Mouse (Mus musculus): ENCODE data around the gene Slc22a3.

Gene Slc22a3

DNA sequence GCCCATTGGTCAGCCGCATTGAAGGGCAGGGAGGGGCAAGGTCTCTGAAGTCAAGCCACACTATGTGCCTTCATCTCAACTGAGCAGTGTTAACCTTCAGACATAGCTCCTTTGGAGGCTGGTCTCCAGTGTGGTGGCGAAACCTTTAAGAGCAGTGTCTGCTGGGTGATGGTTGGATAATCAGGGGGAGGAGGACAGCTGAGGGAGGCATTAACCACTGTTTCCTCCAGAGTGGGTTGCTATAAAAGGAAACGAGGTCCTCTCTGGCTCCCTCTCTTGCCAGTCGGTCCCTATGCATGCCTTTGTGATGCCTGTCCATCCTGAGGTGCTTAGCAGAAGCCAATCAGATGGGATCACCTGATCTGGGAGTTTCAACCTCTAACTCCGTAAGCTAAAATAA lies 38.8 kb downstream of the Slc22a3 start:
- in situ Hi-C loops (cut with MboI), result no loop called here

- in situ Hi-C loops (cut with MboI), result no loop called here
Observed at GRCm38 (mm10) chr17:12467642-12468041, 39.9 kb downstream of the Slc22a3 start.

- in situ Hi-C loops (cut with MboI), result no loop called here
Observed at GRCm38 (mm10) chr17:12466501-12467000, 41.0 kb downstream of the Slc22a3 start.

DNA sequence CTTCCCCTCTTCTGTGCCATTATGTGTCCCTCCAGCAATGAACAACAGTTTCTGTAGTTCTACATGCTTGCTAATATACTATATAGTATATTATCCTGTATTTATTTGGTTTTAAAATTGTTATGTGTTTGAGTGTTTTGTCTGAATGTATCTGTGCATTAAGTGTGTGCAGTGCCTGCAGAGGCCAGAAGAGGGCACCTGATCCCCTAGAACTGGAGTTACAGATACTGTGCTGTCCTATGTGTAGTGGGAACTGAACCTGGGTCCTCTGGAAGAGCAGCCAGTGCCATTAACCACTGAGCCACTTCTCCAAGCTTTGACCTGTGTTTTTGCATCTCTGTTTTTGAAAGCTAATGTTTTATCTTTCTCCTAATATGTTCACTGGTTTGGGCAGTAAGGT lies 46.3 kb downstream of the Slc22a3 start:
- in situ Hi-C loops (cut with MboI), result no loop called here

GRCm38 (mm10) chr17:12455143-12455790 lies 52.2 kb downstream of the Slc22a3 start:
- in situ Hi-C loops (cut with MboI), result no loop called here

- in situ Hi-C loops (cut with MboI), result no loop called here
Observed at GRCm38 (mm10) chr17:12453691-12454090, 53.8 kb downstream of the Slc22a3 start.

DNA sequence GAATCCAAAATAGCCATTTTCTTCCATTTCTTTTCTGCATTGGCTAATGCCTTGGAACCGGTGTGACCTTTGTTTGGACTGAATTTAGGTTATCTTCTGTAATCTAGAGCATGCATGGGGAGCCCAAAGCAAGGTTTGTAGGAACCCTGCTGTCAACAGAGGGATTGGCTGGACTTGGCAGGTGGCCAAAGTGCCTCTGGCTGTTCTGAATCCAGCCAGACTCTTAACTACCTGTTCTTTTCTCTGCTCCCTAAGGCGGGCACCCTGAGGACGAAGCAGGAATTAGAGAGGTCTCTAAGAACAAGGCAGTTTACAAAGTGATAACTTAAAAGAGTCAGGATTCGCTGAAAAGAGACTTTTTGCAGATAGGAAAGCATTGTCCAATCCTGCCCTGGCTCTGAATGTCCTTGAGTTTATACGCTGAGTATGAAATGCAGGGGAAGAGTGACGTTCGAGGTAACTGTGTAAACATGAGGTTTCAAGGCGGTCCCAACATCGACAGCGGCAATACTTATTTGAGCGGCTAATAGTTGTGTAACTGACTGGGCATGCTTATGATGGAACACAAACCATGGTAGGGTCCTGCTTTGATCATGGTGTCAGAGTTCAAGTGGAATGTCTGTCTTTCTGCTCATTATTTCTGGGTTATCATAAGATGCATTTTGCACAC lies 54.5 kb downstream of the Slc22a3 start:
- in situ Hi-C loops (cut with MboI), result no loop called here

- in situ Hi-C loops (cut with MboI), result no loop called here
Observed at GRCm38 (mm10) chr17:12451234-12451633, 56.3 kb downstream of the Slc22a3 start.

GRCm38 (mm10) chr17:12444561-12444960 lies 62.9 kb downstream of the Slc22a3 start:
- in situ Hi-C loops (cut with MboI), result no loop called here

DNA sequence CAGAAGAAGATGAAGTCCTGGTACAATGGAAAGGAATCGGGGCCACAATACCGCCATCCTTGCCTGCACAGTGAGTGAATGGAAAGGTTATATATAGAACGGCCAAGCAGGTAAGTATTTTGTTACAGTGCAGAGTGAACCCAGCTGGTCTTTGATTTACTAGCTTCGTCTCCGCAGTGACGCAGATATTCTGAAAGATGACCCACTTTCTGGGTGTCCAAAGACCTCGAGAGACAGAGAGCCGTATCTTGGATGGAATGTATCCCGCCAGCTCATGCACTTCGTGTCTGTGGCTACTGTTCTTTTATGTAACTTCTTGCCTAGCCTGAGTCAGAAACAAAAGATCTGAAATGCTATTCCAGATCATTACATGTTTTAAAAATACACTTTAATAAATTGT lies 69.7 kb downstream of the Slc22a3 start:
- in situ Hi-C loops (cut with MboI), result no loop called here

GRCm38 (mm10) chr17:12431707-12432106 lies 75.8 kb downstream of the Slc22a3 start:
- in situ Hi-C loops (cut with MboI), result no loop called here

- in situ Hi-C loops (cut with MboI), result no loop called here
Observed at GRCm38 (mm10) chr17:12428369-12428768, 79.1 kb downstream of the Slc22a3 start.

GRCm38 (mm10) chr17:12427156-12427555 lies 80.3 kb downstream of the Slc22a3 start:
- in situ Hi-C loops (cut with MboI), result no loop called here

GRCm38 (mm10) chr17:12422143-12422542 lies 85.4 kb downstream of the Slc22a3 start:
- in situ Hi-C loops (cut with MboI), result no loop called here

DNA sequence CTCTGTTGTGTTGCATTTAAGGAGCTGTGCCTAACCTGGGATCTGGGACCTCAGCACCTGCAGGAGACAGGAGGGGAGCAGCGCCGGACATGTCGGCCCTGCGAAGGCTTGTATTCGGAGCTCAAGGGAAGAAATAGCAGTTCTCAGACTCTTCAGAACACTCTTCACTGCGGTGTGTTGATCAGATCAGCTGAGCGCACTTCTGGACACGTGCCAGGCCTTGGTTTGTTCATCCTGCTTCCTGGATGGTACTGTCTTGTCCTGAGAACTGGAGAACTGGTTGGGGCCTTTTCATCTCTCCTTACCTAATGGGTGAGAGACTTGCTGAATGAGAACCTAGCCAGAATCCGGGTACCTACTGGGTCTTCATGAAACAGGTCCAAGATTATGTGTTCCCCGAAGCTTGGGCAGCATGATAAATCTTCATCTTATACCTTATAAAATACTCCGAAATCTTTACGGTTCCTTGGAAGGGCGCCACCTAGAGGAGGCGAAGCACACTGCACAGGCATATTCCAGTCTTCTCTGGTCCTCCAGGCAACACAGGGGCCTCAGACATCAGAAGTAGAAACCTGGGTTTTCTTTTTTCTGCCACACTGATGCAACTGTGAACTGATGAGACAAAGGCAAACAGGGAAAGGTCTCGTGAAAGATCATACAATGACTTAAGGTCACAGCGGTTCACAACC lies 86.5 kb downstream of the Slc22a3 start:
- in situ Hi-C loops (cut with MboI), result no loop called here

DNA sequence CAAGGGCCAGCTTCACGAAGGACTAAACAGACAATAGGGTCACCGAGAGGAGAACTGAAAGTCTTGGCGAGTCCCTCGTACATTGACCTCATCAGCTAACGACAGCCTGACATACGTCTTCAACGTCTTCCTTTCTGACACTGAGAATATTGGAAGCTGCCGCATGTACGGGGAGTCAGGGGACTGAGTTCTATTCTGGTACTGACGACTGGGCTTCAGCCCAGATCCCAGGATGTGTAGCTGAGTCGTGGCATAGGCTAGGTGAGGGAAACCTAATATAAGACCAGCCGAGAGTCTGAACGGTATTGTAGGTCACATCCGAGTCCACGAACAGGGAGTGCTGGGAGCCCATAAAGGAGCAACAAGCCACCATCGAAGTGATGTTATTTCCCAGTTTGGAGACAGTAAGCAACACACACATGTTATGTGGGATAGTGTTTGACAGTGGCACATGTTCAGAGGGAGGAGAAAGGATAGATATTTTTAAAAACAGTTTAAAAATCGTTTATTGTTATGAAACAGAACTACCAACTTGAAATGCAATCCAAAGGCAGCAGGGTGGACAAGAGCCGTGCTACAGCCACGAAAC lies 87.9 kb downstream of the Slc22a3 start:
- in situ Hi-C loops (cut with MboI), result no loop called here

DNA sequence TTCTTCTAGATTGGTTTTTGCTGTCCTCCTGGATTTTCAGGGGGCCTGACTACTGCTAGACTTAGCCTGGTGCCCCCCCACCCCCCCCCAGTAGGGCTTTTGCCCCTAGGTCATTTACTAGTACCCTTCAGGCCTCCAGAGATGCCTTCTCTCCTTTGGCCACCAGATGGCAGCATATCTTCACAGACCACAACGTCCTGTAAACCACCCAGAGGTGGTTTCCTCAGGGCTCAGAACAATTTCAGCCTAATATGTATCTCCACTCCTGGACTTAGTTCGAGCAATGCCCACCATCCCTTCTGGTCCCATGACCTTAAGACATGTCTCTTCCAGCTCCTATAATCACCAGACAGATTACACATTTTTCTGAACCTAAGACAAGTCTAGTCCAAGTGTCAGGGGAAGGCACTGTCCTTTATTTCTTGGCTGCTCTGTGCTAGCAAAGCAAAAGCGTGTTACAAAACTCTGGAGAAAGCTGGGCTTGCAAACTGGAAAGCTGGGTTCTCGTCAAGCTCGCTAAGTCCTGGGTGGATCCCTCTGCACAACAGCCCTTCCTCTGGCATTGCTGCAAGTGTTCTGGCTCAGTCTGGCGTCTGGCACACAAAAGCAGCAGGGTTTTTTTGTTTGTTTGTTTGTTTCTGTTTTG lies 91.1 kb downstream of the Slc22a3 start:
- in situ Hi-C loops (cut with MboI), result no loop called here

- in situ Hi-C loops (cut with MboI), result no loop called here
Observed at GRCm38 (mm10) chr17:12415741-12416140, 91.8 kb downstream of the Slc22a3 start.

- in situ Hi-C loops (cut with MboI), result no loop called here
Observed at GRCm38 (mm10) chr17:12415031-12415735, 92.3 kb downstream of the Slc22a3 start.

- in situ Hi-C loops (cut with MboI), result no loop called here
Observed at GRCm38 (mm10) chr17:12412891-12413237, 94.6 kb downstream of the Slc22a3 start.

DNA sequence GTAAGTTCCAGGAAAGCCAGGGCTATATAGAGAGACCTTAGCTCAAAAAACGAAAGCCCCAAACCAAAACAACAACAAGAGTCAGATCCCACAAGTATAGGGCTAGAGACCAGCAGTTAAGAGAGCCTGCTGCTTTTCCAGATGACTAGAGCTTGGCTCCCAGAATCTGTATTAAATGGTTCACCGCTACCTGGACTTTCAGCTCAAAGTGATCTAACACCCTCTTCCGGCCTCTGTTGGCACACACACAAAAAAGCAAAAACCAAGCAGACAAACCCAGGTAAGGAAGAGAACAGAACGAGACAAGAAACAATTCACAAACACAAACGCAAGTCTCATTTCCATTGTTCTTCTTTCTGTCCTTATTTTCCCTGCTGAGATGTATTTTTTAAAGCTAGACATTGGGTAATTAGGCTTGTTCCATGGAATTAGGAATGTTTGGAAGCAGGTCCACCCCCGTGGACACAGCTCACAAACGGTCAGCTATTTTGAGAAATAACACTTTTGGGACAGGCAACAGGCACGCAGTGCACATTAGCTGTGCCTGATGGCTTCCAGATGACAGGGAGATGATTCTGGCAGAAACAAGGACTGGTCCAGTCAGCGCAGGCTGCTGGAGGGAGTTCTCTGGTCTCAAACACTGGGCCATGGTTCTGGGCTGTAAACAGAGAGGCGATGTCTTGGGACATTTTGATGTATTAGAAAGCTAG lies 95.2 kb downstream of the Slc22a3 start:
- in situ Hi-C loops (cut with MboI), result no loop called here
